Mouse (Mus musculus) central nervous system, embryonic 18 days (tissue): ENCODE results near the gene Ccr8. TPM values are rescaled to one million over a fixed set of nuclear protein-coding genes. Genes with fewer than 3 reads are reported as not detected.

Source experiments
- polyA plus RNA-seq: library from polyadenylated mRNA; depleted of rRNA; stranded (reverse); fragments of >200 nt; gene quantifications from 2 replicates; pipeline ENCODE4 v1.2.3, GENCODE M21; 2012; rRNA removed

The Ccr8 gene
- polyA plus RNA-seq, result not detected in 2 replicates

GRCm38 (mm10) chr9:120091696-120092238 is at the start of gene Ccr8:
Gene Ccr8, plus strand, starts transcription at chr9:120092114.

DNA sequence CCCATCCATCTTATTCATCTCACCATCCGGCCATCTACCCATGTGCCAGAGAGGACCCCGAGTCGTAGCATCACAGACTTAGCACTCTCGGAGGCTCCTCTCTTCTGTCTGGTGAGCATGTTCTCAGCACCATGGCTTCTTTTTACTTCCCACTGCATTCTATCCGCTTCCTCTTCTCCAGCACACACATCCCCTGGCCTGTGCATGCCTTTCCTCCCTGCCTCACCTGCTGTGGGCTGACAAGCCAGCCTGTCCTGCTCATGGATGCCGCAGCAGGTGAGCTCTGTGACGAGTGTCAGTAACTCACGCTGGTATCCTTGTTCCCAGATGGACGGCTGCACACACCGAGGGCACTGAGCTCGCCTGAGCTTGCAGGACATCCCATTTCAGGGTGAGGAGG is 22.1 kb upstream of the Ccr8 start, which contains the start of gene Cx3cr1:
Gene Cx3cr1 (minus strand): TSS at position 101 of the 400 bp plus-strand sequence.

GRCm38 (mm10) chr9:120110211-120111018 is 18.5 kb downstream of the Ccr8 start, which contains the start of gene Slc25a38:
Gene Slc25a38, plus strand, starts transcription at chr9:120110374.

GRCm38 (mm10) chr9:120127538-120128251 is 35.8 kb downstream of the Ccr8 start, which contains the start of gene Rpsa:
Gene Rpsa, plus strand, starts transcription at chr9:120127689.

Other genes starting within 250 kb of the Ccr8 start
- 81.4 and 84.4 TPM in 2 replicates for gene Wdr48, start 197.2 kb upstream of the Ccr8 start, polyA plus RNA-seq
- gene Gorasp1, start 154.5 kb upstream of the Ccr8 start, polyA plus RNA-seq, result 23.4 and 23.7 TPM in 2 replicates
- 1.1 and 1.5 TPM in 2 replicates for gene Ttc21a, start 154.5 kb upstream of the Ccr8 start, polyA plus RNA-seq
- gene Csrnp1, start 107.5 kb upstream of the Ccr8 start, polyA plus RNA-seq, result 3.4 and 3.8 TPM in 2 replicates
- gene Xirp1, start 68.5 kb upstream of the Ccr8 start, polyA plus RNA-seq, result 0.25 TPM in 1 of 2 replicates, not detected in the other
- gene Cx3cr1, start 22.2 kb upstream of the Ccr8 start, polyA plus RNA-seq, result 4.0 and 5.2 TPM in 2 replicates
- gene Slc25a38, start 18.3 kb downstream of the Ccr8 start, polyA plus RNA-seq, result 28.2 and 29.0 TPM in 2 replicates
- 1,918 and 1,924 TPM in 2 replicates for gene Rpsa, start 35.6 kb downstream of the Ccr8 start, polyA plus RNA-seq
- 0.13 and 0.44 TPM in 2 replicates for gene Mobp, start 57.6 kb downstream of the Ccr8 start, polyA plus RNA-seq
- 5.9 and 7.1 TPM in 2 replicates for gene Myrip, start 209.4 kb downstream of the Ccr8 start, polyA plus RNA-seq